Mouse (Mus musculus) limb, embryonic 12.5 days (tissue): ENCODE results near the gene Pnkd. TPM values are rescaled to one million over a fixed set of nuclear protein-coding genes. Genes with fewer than 3 reads are reported as not detected.

Experiments
- ATAC-seq: fragments of 200-750 bp; cut with Nextera tagmentation; 2 replicates; pipeline ENCODE4 v1.8.0; 2017; ENCODE audit warnings: low read depth, moderate TSS enrichment; ENCODE audit not compliant: insufficient number of reproducible peaks, insufficient read depth, low FRiP score, low TSS enrichment
- H3K27ac ChIP-seq: fragments of 300-500 bp; sonication (generic); 2 replicates; pipeline ENCODE4 v1.5.1; 2016; ENCODE audit warnings: mild to moderate bottlenecking, moderate library complexity
- H3K27me3 ChIP-seq: fragments of 300-500 bp; sonication (generic); 2 replicates; pipeline ENCODE4 v1.6.1; 2016; ENCODE audit warnings: mild to moderate bottlenecking, moderate library complexity
- H3K36me3 ChIP-seq: fragments of 300-500 bp; sonication (generic); 2 replicates; pipeline ENCODE4 v1.6.1; 2016; ENCODE audit warnings: mild to moderate bottlenecking, moderate library complexity
- H3K4me1 ChIP-seq: fragments of 300-500 bp; sonication (generic); replicated peaks from 2 replicates; pipeline ENCODE4 v1.6.1; 2016
- H3K4me2 ChIP-seq: fragments of 300-500 bp; sonication (generic); 2 replicates; pipeline ENCODE4 v1.6.1; 2016; ENCODE audit warnings: mild to moderate bottlenecking, moderate library complexity
- H3K4me3 ChIP-seq: fragments of 300-500 bp; sonication (generic); replicated peaks from 2 replicates; pipeline ENCODE4 v1.5.1; 2016; ENCODE audit warnings: mild to moderate bottlenecking
- H3K9ac ChIP-seq: fragments of 300-500 bp; sonication (generic); replicated peaks from 2 replicates; pipeline ENCODE4 v1.6.1; 2016; ENCODE audit warnings: mild to moderate bottlenecking, moderate library complexity
- H3K9me3 ChIP-seq: fragments of 300-500 bp; sonication (generic); 2 replicates; pipeline ENCODE4 v1.6.1; 2016; ENCODE audit warnings: mild to moderate bottlenecking, moderate library complexity
- WGBS: fragments of 180-500 bp; shearing (Covaris S2); methylation state at CpG from one replicate; pipeline ENCODE4 v1.1.7; 2016; 5-methylcytosine and 5-hydroxymethylcytosine counted together
- polyA plus RNA-seq: library from polyadenylated mRNA; unstranded; fragments of >200 nt; fragmentation: Nextera tagmentation; extraction: Ambion mirVana; gene quantifications from 2 replicates; pipeline ENCODE4 v1.2.1, GENCODE M21; 2016

Gene Pnkd
- polyA plus RNA-seq, 1 experiment from 2014 or later, result 106 TPM

- peaks cover 67% of the 10 kb centered on the region for H3K36me3 ChIP-seq
Measured at GRCm38 (mm10) chr1:74289740-74290139, 5.0 kb downstream of the Pnkd start.

GRCm38 (mm10) chr1:74290141-74290540, 5.4 kb downstream of the Pnkd start:
- H3K27me3 ChIP-seq, result no peaks in the 10 kb centered on the region
- H3K36me3 ChIP-seq, result peaks cover 67% of the 10 kb centered on the region
- H3K9ac ChIP-seq, result no peak overlapping the region
- H3K4me1 ChIP-seq, result peaks cover 17% of the 10 kb centered on the region
- no peak for ATAC-seq
- WGBS, result 95% methylated on average over 5 of the region's 5 CpGs
- no peak overlapping the region for H3K4me3 ChIP-seq
- no peak overlapping the region for H3K4me2 ChIP-seq
- H3K27ac ChIP-seq, result no peak overlapping the region
- H3K9me3 ChIP-seq, result no peaks in the 10 kb centered on the region

More at GRCm38 (mm10) chr1:74289740-74290139, 5.0 kb downstream of the Pnkd start:
- Histone ChIP-seq H3K9me3 (no peaks in the 10 kb centered on the region), H3K27ac (no peak overlapping the region), H3K4me1 (peaks cover 13% of the 10 kb centered on the region), H3K4me3 (no peak overlapping the region), H3K9ac (no peak overlapping the region), H3K27me3 (no peaks in the 10 kb centered on the region), H3K4me2 (no peak overlapping the region)
- ATAC-seq, result no peak
- 77% methylated on average over 2 of the region's 2 CpGs for WGBS

DNA sequence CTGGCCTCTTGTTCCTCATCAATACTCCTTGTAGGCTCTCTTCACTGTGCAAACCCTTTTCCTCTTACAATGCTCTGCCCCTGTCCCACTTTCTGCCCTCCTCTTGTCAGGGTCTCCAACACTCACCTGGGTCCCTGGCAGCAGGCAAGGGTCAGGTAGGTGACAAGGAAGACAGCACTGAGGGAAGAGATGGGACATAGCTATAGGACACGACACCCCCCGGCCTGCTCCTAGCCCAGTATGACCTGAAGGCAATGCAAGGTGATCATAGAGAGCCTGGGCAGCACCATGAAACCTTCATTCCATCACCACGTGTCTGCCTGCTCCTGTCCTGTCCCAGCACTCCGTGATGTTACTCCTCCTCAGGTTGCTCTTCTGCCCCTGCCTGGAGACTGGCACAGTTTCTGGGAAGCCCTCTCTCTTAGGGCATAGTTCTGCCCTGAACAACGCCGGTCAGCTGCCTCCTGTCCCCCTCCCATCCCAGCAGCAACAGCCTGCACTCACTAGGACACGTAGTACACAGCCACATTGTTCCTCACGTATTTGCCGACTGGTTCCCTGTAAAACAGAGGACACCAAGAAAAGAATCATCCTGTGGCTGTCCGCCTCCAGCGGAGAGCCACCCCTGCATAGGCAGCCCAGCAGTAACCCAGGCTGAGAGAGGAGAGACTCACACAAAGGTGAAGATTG, 7.7 kb downstream of the Pnkd start:
- Histone ChIP-seq H3K9ac (no peak overlapping the region), H3K4me1 (peaks cover 27% of the 10 kb centered on the region), H3K4me3 (no peak overlapping the region), H3K4me2 (no peak overlapping the region), H3K27ac (no peak overlapping the region), H3K27me3 (no peaks in the 10 kb centered on the region), H3K36me3 (peaks cover 80% of the 10 kb centered on the region), H3K9me3 (no peaks in the 10 kb centered on the region)
- no peak for ATAC-seq
- 90% methylated on average over 11 of the region's 11 CpGs for WGBS

- ATAC-seq, result no peak
- Histone ChIP-seq H3K4me3 (no peak overlapping the region), H3K27ac (no peak overlapping the region), H3K9ac (no peak overlapping the region), H3K4me2 (no peak overlapping the region), H3K36me3 (peaks cover 76% of the 10 kb centered on the region), H3K9me3 (no peaks in the 10 kb centered on the region), H3K27me3 (no peaks in the 10 kb centered on the region), H3K4me1 (peaks cover 27% of the 10 kb centered on the region)
- 87% methylated on average over 8 of the region's 8 CpGs for WGBS
Measured at GRCm38 (mm10) chr1:74293306-74293960, 8.7 kb downstream of the Pnkd start.

GRCm38 (mm10) chr1:74294090-74294643, 9.4 kb downstream of the Pnkd start:
- Histone ChIP-seq H3K4me3 (no peak overlapping the region), H3K4me1 (peaks cover 27% of the 10 kb centered on the region), H3K36me3 (peaks cover 69% of the 10 kb centered on the region), H3K27ac (no peak overlapping the region), H3K9ac (no peak overlapping the region), H3K4me2 (no peak overlapping the region), H3K27me3 (no peaks in the 10 kb centered on the region), H3K9me3 (no peaks in the 10 kb centered on the region)
- no peak for ATAC-seq
- WGBS, result 91% methylated on average over 3 of the region's 3 CpGs

GRCm38 (mm10) chr1:74294733-74295455, 10.2 kb downstream of the Pnkd start:
- H3K4me1 ChIP-seq, result peaks cover 27% of the 10 kb centered on the region
- no peaks in the 10 kb centered on the region for H3K9me3 ChIP-seq
- no peak overlapping the region for H3K4me3 ChIP-seq
- peak overlapping the region; percentile 42; the same call in 1 of the 2 replicates for H3K4me2 ChIP-seq
- peak; percentile 13; the same call in 1 of the 2 replicates for ATAC-seq
- peaks cover 62% of the 10 kb centered on the region for H3K36me3 ChIP-seq
- WGBS, result 90% methylated on average over 6 of the region's 6 CpGs
- H3K27ac ChIP-seq, result peak overlapping the region; percentile 88
- peak overlapping the region; percentile 38; the same call in 1 of the 2 replicates for H3K9ac ChIP-seq
- no peaks in the 10 kb centered on the region for H3K27me3 ChIP-seq

DNA sequence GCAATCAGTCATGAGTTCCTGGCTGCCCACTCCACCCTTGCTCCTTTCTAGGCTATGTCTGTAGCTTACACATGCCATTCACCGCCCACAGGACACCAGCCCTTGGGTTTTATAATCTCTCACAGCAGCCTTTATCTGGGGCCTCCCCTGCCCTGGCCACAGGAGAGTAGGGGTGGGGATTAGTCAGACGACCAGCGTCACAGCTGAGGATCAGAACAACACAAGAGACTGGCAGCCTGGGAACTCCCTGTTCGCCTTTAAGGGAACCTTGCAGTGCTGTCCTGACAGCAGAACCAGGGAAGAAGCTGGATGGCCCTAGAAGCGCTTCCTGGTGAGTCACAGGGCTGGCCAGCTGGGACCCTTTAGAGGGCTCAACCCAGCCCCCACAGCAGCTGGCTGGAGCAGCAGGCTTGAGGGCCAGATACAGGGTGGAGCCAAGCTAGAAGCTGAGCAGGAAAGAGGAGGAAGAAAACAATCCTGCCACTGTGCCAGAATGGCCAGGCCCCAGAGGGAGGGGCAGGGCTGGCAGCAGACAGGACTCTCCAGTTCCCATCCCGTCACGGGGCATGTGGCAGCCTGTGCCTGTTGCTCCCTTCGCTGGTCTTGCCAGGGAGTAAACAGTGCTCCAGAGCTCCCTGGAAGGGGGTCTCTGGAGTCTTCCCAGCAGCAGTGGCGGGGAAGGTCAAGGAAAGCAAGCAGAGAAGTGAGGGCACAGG, 10.9 kb downstream of the Pnkd start:
- Histone ChIP-seq H3K4me1 (peaks cover 27% of the 10 kb centered on the region), H3K4me3 (0 out of 2 replicates have a peak overlapping the region, but pooled peaks have one; percentile 2), H3K9ac (peak overlapping the region; percentile 38; the same call in 1 of the 2 replicates), H3K36me3 (peaks cover 55% of the 10 kb centered on the region), H3K4me2 (peak overlapping the region; percentile 42), H3K27ac (peak overlapping the region; percentile 88), H3K9me3 (no peaks in the 10 kb centered on the region), H3K27me3 (no peaks in the 10 kb centered on the region)
- WGBS, result 15% methylated on average over 9 of the region's 9 CpGs
- peak; percentile 75 for ATAC-seq

DNA sequence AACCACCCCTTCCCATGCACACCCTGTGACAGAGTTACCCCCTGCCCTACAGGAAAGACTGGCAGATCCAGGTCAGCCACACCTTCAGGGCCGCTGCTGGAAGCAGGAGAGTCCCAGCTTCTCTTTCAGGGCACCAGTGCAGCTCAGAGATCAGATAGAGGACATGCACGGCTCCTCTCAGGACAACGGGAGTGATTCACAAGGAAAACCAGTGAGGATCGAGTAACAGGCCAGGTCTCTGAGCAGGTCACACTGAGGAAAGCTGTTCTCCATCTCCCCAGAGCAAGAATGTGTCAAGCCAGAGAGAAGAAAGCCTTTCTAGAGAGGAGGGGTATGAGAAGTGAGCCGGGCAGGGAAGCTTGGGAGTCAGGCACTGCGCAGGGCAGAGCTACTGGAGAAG, 11.7 kb downstream of the Pnkd start:
- Histone ChIP-seq H3K4me2 (peak overlapping the region; percentile 42), H3K9me3 (no peaks in the 10 kb centered on the region), H3K4me1 (peaks cover 27% of the 10 kb centered on the region), H3K27me3 (no peaks in the 10 kb centered on the region), H3K27ac (peak overlapping the region; percentile 88), H3K9ac (no peak overlapping the region), H3K4me3 (0 out of 2 replicates have a peak overlapping the region, but pooled peaks have one; percentile 7), H3K36me3 (peaks cover 47% of the 10 kb centered on the region)
- ATAC-seq, result no peak
- 45% methylated on average over 6 of the region's 6 CpGs for WGBS

DNA sequence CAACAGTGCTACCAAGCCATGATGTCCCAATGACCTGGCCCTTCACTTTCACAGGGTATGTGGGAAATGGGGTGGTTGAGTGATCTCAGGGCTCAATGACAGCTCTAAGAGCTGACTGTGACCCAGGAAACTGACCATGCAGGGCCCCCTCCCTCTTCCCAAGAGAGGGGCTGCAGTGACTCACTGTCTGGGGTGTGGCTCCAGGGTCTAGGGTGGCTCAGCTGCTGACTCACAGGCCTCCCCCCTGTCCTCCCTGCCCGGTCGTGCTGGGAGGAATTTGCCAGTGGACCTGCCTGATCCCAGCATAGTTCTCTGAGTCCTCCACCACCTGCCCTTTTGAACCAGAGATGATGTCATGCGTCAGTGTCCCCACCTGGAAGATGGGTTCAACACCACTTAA, 12.5 kb downstream of the Pnkd start:
- H3K4me1 ChIP-seq, result peaks cover 30% of the 10 kb centered on the region
- H3K9me3 ChIP-seq, result no peaks in the 10 kb centered on the region
- 70% methylated on average over 3 of the region's 3 CpGs for WGBS
- H3K27me3 ChIP-seq, result no peaks in the 10 kb centered on the region
- no peak overlapping the region for H3K4me3 ChIP-seq
- H3K9ac ChIP-seq, result no peak overlapping the region
- H3K27ac ChIP-seq, result no peak overlapping the region; the same call in 1 of the 2 replicates
- H3K36me3 ChIP-seq, result peaks cover 39% of the 10 kb centered on the region
- ATAC-seq, result no peak
- no peak overlapping the region for H3K4me2 ChIP-seq

GRCm38 (mm10) chr1:74298157-74298750, 13.5 kb downstream of the Pnkd start:
- Histone ChIP-seq H3K27me3 (no peaks in the 10 kb centered on the region), H3K4me3 (no peak overlapping the region), H3K4me1 (peaks cover 39% of the 10 kb centered on the region), H3K36me3 (peaks cover 29% of the 10 kb centered on the region), H3K9ac (no peak overlapping the region), H3K27ac (no peak overlapping the region), H3K4me2 (no peak overlapping the region), H3K9me3 (no peaks in the 10 kb centered on the region)
- 91% methylated on average over 5 of the region's 5 CpGs for WGBS
- no peak for ATAC-seq
